Mouse (Mus musculus): ENCODE measurements at regions not wholly inside any gene's neighbourhood (a gene's known extent, or its start where the extent isn't known, plus 50 kb on each side); places are given as distances from the start of the nearest gene placed in this dataset.

DNA sequence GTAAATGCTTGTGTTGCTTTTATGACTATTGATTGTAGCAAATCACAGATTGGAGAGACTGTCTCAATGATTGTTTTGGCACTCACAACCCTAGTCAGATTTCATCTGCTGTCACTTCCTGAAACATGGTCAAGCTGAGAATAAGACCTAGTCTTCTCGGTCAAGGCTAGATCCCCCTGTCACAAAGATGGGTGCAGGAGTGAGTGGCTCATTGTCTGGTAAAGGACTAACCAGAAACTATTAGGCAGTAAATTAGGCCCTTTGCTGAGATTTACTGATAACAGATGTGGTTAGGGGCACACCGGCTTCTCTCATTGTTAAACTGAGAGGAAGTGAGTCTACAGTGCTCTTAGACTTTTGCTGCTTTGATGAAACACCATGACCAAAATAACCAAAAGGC is 85.8 kb upstream of the Tyw5 start:
- Histone ChIP-seq H3K9me3 (ENCODE audit: control insufficient read depth, low read length) (no peaks in the 10 kb centered on the region), H3K4me2 (no peak overlapping the region), H3K4me3 (ENCODE audit: low read depth, low read length) (no peak overlapping the region), H3K27ac (ENCODE audit: low read depth, low read length) (no peak overlapping the region), H3K9ac (ENCODE audit: low read depth, low read length) (no peak overlapping the region), H3K4me1 (replicated peaks; ENCODE audit: control insufficient read depth, insufficient read depth, low read length) (no peaks in the 10 kb centered on the region), H3K36me3 (ENCODE audit: control insufficient read depth, insufficient read depth, low read length) (no peaks in the 10 kb centered on the region), H3K27me3 (replicated peaks; ENCODE audit: control insufficient read depth, insufficient read depth, low read length) (no peaks in the 10 kb centered on the region)
- 50% methylated on average over 2 of the region's 2 CpGs for WGBS
- no peak for DNase-seq (ENCODE audit: low spot score)
- ATAC-seq (replicated peaks; ENCODE audit: low FRiP score), result no peak

DNA sequence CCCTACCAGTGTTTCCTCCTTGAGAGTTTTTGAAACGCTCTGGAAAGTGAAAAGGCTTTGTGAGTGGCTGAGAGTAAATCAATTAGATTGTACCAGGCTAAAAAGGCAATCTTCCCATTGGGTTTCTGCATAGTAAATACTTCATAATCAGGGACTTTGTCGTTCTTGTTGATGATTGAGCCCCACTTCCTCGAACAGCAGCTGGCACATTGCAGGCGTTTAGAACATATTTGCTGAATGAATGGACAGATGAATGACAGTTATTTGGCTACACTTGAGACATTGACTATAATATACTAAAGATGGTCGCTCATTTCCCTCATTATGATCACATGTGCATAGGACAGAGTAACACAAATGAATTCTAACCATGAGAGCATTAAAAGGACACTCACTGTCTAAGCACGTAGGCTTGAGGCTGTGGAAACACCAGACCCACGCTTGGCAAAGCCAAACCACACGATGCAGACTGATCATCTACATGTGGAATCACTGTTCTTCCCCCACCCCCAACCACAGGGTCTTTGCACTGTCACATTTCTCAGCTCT is 90.7 kb upstream of the Tyw5 start:
- ATAC-seq (replicated peaks; ENCODE audit: low FRiP score) (no peak), DNase-seq (ENCODE audit: low spot score) (no peak)
- no peak overlapping the region for H3K4me3 ChIP-seq (ENCODE audit: low read depth, low read length)
- H3K36me3 ChIP-seq (ENCODE audit: control insufficient read depth, insufficient read depth, low read length), result no peaks in the 10 kb centered on the region
- no peak overlapping the region for H3K9ac ChIP-seq (ENCODE audit: low read depth, low read length)
- H3K4me1 ChIP-seq (replicated peaks; ENCODE audit: control insufficient read depth, insufficient read depth, low read length), result no peaks in the 10 kb centered on the region
- H3K4me2 ChIP-seq, result no peak overlapping the region
- WGBS, result 78% methylated on average over 8 of the region's 8 CpGs
- H3K27me3 ChIP-seq (replicated peaks; ENCODE audit: control insufficient read depth, insufficient read depth, low read length), result no peaks in the 10 kb centered on the region
- H3K27ac ChIP-seq (ENCODE audit: low read depth, low read length), result no peak overlapping the region
- no peaks in the 10 kb centered on the region for H3K9me3 ChIP-seq (ENCODE audit: control insufficient read depth, low read length)

DNA sequence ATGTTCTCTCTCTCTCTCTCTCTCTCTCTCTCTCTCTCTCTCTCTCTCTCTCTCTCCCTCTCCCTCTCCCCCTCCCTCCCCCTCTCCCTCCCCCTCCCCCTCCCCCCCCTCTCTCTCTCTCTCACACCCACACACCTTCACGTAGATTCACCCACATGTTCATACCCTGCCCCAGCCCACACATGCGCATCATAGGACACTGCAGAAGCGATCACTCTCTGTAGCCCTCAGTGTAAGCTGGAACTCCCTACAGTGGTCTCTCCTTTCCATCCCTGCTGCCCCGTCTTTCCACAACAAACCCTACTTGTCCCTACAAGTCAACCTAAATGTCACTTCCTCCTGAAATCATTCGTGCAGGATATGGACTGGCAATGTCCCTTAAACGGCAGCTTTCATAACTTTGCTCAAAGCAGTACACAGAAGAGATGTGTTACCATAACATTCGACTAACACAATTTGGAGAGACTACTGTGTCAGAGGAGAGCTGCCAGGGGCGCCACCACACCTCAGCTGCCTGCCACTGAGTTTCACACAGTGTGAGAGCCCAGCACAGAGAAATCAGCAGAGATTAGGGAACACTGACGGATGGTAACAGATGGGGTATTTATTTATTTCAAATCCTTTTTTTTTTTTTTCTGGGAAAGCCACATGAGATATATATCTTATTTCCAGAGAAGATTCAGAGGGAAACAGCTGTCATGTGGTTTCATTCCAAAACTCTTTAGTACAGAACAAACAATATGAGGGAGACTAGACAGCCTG is 103.6 kb upstream of the Tyw5 start:
- Histone ChIP-seq H3K4me3 (ENCODE audit: low read depth, low read length) (no peak overlapping the region), H3K4me1 (replicated peaks; ENCODE audit: control insufficient read depth, insufficient read depth, low read length) (no peaks in the 10 kb centered on the region), H3K4me2 (no peak overlapping the region), H3K36me3 (ENCODE audit: control insufficient read depth, insufficient read depth, low read length) (no peaks in the 10 kb centered on the region), H3K9ac (ENCODE audit: low read depth, low read length) (no peak overlapping the region), H3K27ac (ENCODE audit: low read depth, low read length) (no peak overlapping the region), H3K27me3 (replicated peaks; ENCODE audit: control insufficient read depth, insufficient read depth, low read length) (no peaks in the 10 kb centered on the region), H3K9me3 (ENCODE audit: control insufficient read depth, low read length) (no peaks in the 10 kb centered on the region)
- WGBS, result 64% methylated on average over 9 of the region's 9 CpGs
- no peak for DNase-seq (ENCODE audit: low spot score)
- ATAC-seq (replicated peaks; ENCODE audit: low FRiP score), result no peak

DNA sequence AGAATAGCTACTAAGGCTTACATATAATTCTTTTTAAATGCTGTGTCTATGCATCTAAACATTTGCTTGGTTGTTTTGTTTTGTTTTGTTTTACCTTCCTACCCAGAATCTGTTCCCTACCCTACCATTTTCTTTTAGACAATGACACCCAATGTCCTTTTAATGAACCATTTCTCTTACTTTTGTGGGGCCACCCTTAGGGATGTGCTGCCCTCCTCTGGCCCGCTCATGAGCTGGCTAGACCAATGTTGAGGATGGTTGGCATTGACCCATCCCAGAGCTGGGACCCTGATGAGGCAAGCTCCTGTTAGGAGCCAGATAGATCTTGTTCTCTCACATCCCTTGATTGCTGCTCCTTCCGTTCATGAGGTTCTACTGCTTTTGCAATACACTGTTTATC is 105.0 kb upstream of the Tyw5 start:
- H3K9ac ChIP-seq (ENCODE audit: low read depth, low read length), result no peak overlapping the region
- no peaks in the 10 kb centered on the region for H3K36me3 ChIP-seq (ENCODE audit: control insufficient read depth, insufficient read depth, low read length)
- ATAC-seq (replicated peaks; ENCODE audit: low FRiP score), result no peak
- 86% methylated on average over 2 of the region's 2 CpGs for WGBS
- H3K27ac ChIP-seq (ENCODE audit: low read depth, low read length), result no peak overlapping the region
- no peaks in the 10 kb centered on the region for H3K4me1 ChIP-seq (replicated peaks; ENCODE audit: control insufficient read depth, insufficient read depth, low read length)
- no peak overlapping the region for H3K4me2 ChIP-seq
- no peak for DNase-seq (ENCODE audit: low spot score)
- H3K9me3 ChIP-seq (ENCODE audit: control insufficient read depth, low read length), result no peaks in the 10 kb centered on the region
- H3K4me3 ChIP-seq (ENCODE audit: low read depth, low read length), result no peak overlapping the region
- H3K27me3 ChIP-seq (replicated peaks; ENCODE audit: control insufficient read depth, insufficient read depth, low read length), result no peaks in the 10 kb centered on the region

DNA sequence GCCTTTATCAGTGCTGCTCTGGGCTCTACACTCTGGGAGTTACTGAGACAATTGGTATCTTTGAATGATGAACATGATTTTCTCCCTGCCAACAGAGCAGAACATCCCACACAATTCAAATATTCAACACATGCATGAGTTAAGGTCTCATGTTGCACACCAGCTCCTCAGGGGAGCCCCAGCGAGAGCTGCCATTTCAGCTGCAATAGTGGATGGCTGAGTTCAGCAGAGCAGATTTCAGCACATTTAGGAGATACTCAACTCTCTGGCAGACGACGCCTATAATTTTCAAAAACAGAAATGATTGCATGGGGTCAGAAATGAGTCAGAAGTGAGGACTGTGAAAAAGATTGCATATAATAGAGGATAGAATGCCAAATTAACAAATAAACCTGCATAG is 105.6 kb upstream of the Tyw5 start:
- no peaks in the 10 kb centered on the region for H3K4me1 ChIP-seq (replicated peaks; ENCODE audit: control insufficient read depth, insufficient read depth, low read length)
- WGBS, result 80% methylated on average over 3 of the region's 3 CpGs

DNA sequence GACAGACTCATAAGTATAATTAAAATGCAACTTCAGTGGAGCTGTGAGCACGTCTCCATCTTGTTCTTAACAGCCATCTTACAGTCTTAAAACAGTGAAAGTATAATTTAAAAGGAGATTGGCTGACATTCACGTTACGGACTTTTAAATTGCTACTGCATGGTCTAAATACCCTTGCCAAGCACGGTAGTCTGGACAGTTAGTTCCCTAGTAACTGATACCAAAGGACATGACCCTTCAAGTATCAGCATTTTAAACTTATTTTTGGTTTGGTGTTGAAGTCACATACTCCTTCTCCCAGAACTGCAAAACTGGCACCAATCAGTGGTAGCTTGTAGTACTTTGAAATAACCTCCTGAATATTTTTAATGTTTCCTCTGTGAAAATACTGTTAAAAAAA is 119.1 kb upstream of the Tyw5 start:
- ATAC-seq (replicated peaks; ENCODE audit: low FRiP score), result no peak
- no peaks in the 10 kb centered on the region for H3K36me3 ChIP-seq (ENCODE audit: control insufficient read depth, insufficient read depth, low read length)
- H3K27ac ChIP-seq (ENCODE audit: low read depth, low read length), result no peak overlapping the region
- no peaks in the 10 kb centered on the region for H3K4me1 ChIP-seq (replicated peaks; ENCODE audit: control insufficient read depth, insufficient read depth, low read length)
- DNase-seq (ENCODE audit: low spot score), result no peak
- no peak overlapping the region for H3K9ac ChIP-seq (ENCODE audit: low read depth, low read length)
- 77% methylated on average over 4 of the region's 4 CpGs for WGBS
- H3K4me2 ChIP-seq, result no peak overlapping the region
- no peaks in the 10 kb centered on the region for H3K27me3 ChIP-seq (replicated peaks; ENCODE audit: control insufficient read depth, insufficient read depth, low read length)
- H3K9me3 ChIP-seq (ENCODE audit: control insufficient read depth, low read length), result no peaks in the 10 kb centered on the region
- H3K4me3 ChIP-seq (ENCODE audit: low read depth, low read length), result no peak overlapping the region

More for the DNA sequence above, 105.6 kb upstream of the Tyw5 start:
- Histone ChIP-seq H3K27ac (ENCODE audit: low read depth, low read length) (no peak overlapping the region), H3K9me3 (ENCODE audit: control insufficient read depth, low read length) (no peaks in the 10 kb centered on the region), H3K9ac (ENCODE audit: low read depth, low read length) (no peak overlapping the region), H3K4me2 (no peak overlapping the region), H3K4me3 (ENCODE audit: low read depth, low read length) (no peak overlapping the region), H3K36me3 (ENCODE audit: control insufficient read depth, insufficient read depth, low read length) (no peaks in the 10 kb centered on the region), H3K27me3 (replicated peaks; ENCODE audit: control insufficient read depth, insufficient read depth, low read length) (no peaks in the 10 kb centered on the region)
- no peak for ATAC-seq (replicated peaks; ENCODE audit: low FRiP score)
- DNase-seq (ENCODE audit: low spot score), result no peak

DNA sequence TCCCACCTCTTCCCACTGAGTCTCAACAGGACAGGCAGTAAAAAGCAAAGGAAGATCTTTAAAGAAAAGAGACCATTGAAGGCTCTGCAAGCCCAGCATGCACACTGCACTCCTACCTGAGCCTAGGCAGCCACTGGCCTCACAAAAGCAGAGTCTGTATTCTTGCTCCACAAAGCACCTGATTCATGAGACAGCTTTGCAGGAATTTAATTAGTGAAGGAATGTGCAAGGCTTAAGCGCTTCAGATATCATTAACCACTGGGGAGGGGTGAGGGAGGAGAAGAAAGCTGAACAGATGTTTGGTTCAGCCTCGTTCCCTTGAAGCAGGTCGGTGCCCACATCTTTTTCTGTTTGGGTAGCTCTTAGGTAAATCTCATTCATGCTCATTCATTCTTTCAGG is 121.8 kb upstream of the Tyw5 start:
- H3K36me3 ChIP-seq (ENCODE audit: control insufficient read depth, insufficient read depth, low read length), result no peaks in the 10 kb centered on the region
- no peaks in the 10 kb centered on the region for H3K4me1 ChIP-seq (replicated peaks; ENCODE audit: control insufficient read depth, insufficient read depth, low read length)
- 41% methylated on average over 3 of the region's 3 CpGs for WGBS
- H3K27ac ChIP-seq (ENCODE audit: low read depth, low read length), result no peak overlapping the region
- no peaks in the 10 kb centered on the region for H3K9me3 ChIP-seq (ENCODE audit: control insufficient read depth, low read length)
- H3K4me3 ChIP-seq (ENCODE audit: low read depth, low read length), result no peak overlapping the region
- H3K27me3 ChIP-seq (replicated peaks; ENCODE audit: control insufficient read depth, insufficient read depth, low read length), result no peaks in the 10 kb centered on the region
- H3K4me2 ChIP-seq, result no peak overlapping the region
- DNase-seq (ENCODE audit: low spot score), result no peak
- ATAC-seq (replicated peaks; ENCODE audit: low FRiP score), result no peak
- H3K9ac ChIP-seq (ENCODE audit: low read depth, low read length), result no peak overlapping the region

DNA sequence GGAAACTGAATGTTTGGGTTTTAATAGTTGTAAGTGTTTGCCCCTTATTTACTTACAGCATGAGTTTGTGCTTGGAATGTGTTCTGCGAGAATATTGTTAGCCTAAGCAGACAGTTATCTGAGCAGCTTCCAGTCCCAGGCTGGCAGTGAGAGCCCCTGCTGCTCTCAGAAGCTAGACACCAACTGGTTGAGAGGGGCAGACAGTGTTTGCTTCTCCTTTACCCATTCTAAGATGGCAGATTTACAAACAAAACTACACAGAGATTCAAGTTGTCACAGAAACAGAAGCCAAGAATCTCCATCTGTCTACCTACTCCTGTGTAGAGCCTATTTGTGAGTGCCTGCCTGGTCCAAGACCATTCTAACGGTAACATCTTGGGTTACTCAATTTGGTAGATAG is 122.4 kb upstream of the Tyw5 start:
- H3K36me3 ChIP-seq (ENCODE audit: control insufficient read depth, insufficient read depth, low read length), result no peaks in the 10 kb centered on the region
- no peak overlapping the region for H3K4me3 ChIP-seq (ENCODE audit: low read depth, low read length)
- no peak overlapping the region for H3K27ac ChIP-seq (ENCODE audit: low read depth, low read length)
- H3K4me1 ChIP-seq (replicated peaks; ENCODE audit: control insufficient read depth, insufficient read depth, low read length), result no peaks in the 10 kb centered on the region
- ATAC-seq (replicated peaks; ENCODE audit: low FRiP score) (no peak), DNase-seq (ENCODE audit: low spot score) (no peak)
- 77% methylated on average over 2 of the region's 2 CpGs for WGBS
- H3K9ac ChIP-seq (ENCODE audit: low read depth, low read length), result no peak overlapping the region
- no peaks in the 10 kb centered on the region for H3K27me3 ChIP-seq (replicated peaks; ENCODE audit: control insufficient read depth, insufficient read depth, low read length)
- no peaks in the 10 kb centered on the region for H3K9me3 ChIP-seq (ENCODE audit: control insufficient read depth, low read length)
- H3K4me2 ChIP-seq, result no peak overlapping the region

DNA sequence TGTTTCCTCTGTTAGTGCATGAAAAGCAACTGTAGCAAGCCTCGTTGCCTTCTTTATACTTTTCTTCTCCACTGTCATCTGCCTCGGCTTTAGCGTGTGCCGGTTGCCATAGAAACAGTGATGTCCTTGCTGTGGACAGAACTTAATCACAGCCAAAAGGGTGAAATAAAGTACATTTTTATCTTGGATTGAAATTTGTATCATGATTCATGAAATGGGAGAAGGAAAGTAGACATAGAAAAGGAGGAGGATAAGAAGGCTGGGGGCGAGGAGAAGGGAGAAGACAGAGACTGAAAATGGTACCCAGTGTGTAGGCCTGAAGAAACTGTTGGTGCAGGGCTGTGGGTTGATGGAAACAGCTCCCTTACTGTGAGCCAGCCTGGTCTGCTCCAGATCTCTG is 130.5 kb upstream of the Tyw5 start:
- WGBS, result 82% methylated on average over 5 of the region's 5 CpGs
- H3K9me3 ChIP-seq (ENCODE audit: control insufficient read depth, low read length), result no peaks in the 10 kb centered on the region
- H3K4me2 ChIP-seq, result no peak overlapping the region
- no peak overlapping the region for H3K27ac ChIP-seq (ENCODE audit: low read depth, low read length)
- H3K9ac ChIP-seq (ENCODE audit: low read depth, low read length), result no peak overlapping the region
- no peaks in the 10 kb centered on the region for H3K36me3 ChIP-seq (ENCODE audit: control insufficient read depth, insufficient read depth, low read length)
- no peak overlapping the region for H3K4me3 ChIP-seq (ENCODE audit: low read depth, low read length)
- no peaks in the 10 kb centered on the region for H3K27me3 ChIP-seq (replicated peaks; ENCODE audit: control insufficient read depth, insufficient read depth, low read length)
- no peak for DNase-seq (ENCODE audit: low spot score)
- no peaks in the 10 kb centered on the region for H3K4me1 ChIP-seq (replicated peaks; ENCODE audit: control insufficient read depth, insufficient read depth, low read length)
- no peak for ATAC-seq (replicated peaks; ENCODE audit: low FRiP score)

Data from liver, embryonic 11.5 days (tissue).